Mouse (Mus musculus) CD8-positive naive resting alpha-beta T cell, adult 2 months (primary cell): Measurements from ENCODE around the gene Ppp1r14b.

Experiments used
- DNase-seq, 2 experiments: peaks; one replicate each; pipeline ENCODE4 v3.0.0; 2022; ENCODE audit warnings: low read depth in 2 of 2, low spot score in 2 of 2

Ppp1r14b gene

DNA sequence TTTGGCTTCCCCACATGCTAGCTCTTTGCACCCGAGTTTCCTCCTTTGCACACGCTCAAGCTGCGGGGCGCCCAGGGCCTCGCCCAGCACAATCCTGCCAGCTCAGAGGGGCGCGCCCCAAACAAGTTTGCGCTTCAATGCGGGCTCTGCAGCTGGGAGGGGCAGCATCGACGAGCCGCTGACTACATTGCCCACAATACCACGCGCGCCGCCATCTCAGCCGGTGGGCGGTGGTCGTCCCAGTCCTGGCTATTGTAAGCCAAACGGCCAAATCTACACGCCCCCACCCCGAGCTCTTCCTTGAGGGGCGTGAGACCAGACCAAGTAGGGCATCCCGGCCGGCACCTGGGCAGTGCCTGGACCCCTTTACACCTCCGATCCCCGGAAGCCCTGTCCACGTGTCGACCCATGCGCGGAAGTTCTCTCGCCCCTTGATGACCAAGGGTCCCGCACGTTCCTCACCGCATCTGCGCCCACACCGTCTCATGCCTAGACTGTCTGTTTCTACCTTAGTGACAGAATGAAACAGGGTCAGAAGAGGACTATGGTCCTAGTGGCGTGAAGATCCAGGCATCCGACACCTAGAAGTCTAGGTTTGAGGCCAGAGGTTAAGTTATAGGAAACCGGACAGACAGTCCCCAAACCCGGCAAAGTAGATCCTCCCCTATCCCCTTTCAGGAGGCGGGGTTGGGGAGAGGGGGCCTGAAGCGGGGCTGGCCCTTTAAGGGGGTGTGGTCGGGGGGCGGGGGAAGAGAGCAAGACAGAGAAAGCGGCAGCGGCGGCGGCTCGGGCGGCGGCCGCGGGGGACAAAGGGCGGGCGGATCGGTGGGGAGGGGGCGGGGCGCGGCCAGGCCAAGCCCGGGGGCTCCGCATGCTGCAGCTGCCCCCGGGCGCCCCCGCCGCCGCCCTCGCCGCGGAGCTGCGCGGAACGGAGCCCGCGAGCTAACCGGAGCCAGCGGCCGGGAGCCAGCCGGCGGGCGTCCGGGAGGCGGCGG is at the start of gene Ppp1r14b:
Gene Ppp1r14b (plus strand): TSS at position 758 of the 995 bp plus-strand sequence.
- DNase-seq, result peak; percentile 62 to 73

DNA sequence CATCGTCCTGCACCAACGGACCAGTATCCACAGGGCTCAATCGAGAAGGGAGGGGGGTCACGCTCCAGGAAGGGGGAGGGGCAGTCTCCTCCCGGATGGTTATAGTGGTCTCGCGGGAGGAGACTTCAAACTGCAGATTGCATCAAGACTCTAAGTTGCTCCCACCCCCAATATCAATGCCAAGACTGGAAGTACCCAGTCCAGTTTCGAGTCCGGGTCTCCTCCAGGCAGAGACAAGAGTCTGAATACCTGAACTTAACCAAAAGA is 49.5 kb upstream of the Ppp1r14b start, which contains the start of gene Catsperz:
Gene Catsperz (minus strand): TSS at position 74 of the 267 bp plus-strand sequence.
- DNase-seq, result no peak

DNA sequence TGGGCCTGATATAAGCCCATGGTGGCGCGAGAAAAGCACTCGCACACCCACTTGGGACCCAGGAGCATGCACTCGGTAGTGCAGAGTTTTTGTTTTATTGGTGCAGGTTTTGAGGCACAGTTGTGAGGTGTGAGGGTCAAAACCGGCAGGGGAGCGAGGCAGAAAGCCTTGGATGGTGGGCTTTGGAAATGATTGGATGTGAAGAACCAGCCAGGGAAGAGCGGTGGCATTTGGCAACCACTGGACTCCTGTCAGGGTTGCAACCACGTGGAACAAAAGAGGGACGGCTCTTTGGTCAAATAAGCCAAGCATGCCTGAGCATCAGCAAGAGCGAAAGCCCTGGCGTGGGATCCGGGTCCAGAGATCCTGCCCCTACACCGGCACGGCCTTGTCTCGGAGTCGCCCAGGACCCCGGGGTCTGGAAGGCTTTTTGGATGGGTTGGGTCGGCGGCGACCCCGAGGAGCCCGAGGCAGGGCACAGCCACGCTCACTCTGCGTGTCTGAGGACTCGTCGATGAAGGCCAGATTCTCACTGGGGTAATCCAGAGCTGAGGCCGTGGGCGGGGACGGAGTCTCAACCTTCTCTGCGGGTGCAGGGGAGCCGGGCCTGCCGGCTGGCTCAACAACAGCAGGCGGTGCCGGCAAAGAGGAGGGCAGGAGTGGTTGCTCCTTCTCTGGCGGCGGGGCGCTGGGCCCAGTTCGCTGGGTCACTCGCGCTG is 49.0 kb upstream of the Ppp1r14b start:
- no peak for DNase-seq

DNA sequence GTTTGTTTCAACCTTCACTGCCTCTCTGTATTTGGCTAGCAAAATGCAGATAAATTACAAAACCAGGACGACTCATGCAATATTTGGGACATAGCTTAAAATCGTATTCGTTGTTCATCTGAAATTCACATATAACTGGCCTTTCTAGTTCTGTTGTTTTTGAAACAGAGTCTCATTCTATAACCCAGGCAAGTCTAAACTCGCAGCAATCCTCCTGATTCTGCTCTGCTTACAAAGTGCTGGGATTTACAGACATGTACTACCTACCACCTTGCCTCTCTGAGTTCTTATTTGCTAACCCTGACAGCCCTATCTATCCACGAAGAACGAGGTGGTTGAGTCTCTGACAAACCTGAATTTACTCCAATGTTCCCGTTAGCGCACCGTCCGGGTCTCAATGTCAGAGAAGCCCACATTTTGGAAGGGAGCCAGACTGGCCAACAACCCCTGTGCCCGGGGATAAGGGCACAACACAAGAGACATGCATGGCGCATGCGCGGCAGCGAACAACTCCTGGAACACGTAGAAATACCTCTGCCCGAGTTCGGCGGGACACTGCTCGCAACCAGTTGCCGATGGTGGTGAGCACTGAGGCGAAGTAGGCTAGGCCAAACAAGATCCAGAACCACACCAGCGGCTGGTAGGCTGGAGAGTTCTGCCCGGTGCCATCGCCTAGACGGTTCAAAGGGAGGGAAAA is 48.1 kb upstream of the Ppp1r14b start:
- no peak for DNase-seq

DNA sequence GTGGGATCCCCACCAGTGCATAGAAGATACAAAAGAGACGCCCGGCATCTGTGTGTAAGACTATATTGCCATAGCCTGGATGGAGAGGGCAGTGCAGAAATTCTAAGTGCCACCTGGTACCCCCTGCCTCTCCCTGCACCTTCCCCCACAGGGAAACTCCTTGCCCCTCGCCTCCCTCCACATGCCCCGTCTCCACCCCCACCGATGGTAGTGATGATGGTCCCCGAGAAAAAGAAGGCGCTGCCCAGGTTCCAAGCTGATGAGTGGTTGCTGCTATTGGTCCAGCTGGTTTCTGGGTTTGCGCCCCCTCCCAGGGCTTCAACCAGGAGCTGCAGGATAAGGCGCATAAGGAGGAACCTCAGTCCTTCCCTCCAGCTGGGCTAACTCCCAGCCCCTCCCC is 46.7 kb upstream of the Ppp1r14b start:
- no peak for DNase-seq

DNA sequence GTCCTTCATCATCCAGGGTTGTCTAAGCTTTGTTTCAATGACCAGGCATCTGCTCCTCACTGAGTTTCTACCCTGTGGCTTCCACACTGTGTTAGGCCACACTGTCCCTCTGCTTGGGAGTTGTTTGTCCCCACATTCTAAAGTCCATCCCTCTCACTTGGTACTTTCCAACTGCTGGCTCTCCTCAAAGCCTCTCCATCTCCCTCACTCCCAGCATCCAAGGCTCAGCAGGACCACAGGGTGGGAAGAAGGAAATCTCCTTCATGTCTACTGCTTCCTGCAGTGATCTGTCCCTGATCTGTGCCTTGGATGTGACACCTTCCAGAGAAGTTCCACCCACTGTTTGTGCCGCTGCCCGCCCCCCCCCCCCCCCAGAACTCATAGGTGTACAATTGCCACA is 43.8 kb upstream of the Ppp1r14b start:
- no peak for DNase-seq

DNA sequence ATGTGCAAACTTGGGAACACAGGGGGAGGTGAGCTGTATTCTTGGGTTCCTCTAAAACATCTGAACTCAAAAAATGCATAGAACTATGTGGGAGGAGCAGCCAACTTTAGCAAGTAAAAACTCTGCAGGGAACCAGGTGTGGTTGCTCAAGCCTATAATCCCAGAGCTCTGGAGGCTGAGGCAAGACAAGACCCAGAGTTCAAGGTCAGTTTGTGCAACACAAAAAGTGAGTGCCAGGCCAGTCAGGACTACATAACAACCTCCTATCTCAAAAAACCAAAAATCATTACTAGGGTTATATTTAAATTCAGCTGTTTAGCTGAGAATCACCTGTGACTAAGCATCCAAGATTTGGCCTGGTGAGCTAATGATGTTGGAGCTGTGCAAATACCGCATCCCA is 42.8 kb upstream of the Ppp1r14b start:
- DNase-seq, result no peak

DNA sequence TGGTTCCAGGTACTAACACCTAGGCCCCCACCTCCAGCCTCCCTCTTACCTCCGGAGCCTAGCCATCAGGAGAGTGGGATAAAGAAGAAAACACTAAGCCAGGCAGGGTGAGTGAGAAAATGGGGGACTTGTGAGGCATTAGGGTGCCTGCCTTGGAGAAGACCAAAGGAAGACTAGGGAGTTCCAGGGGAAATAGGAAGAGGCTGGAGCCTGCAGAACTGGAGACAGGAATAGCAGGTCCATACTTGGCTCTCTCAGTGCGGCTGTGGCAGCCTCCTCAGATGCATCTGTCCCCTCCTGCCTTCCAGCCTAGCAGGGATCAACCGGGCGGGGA is 41.7 kb upstream of the Ppp1r14b start:
- DNase-seq, result no peak

DNA sequence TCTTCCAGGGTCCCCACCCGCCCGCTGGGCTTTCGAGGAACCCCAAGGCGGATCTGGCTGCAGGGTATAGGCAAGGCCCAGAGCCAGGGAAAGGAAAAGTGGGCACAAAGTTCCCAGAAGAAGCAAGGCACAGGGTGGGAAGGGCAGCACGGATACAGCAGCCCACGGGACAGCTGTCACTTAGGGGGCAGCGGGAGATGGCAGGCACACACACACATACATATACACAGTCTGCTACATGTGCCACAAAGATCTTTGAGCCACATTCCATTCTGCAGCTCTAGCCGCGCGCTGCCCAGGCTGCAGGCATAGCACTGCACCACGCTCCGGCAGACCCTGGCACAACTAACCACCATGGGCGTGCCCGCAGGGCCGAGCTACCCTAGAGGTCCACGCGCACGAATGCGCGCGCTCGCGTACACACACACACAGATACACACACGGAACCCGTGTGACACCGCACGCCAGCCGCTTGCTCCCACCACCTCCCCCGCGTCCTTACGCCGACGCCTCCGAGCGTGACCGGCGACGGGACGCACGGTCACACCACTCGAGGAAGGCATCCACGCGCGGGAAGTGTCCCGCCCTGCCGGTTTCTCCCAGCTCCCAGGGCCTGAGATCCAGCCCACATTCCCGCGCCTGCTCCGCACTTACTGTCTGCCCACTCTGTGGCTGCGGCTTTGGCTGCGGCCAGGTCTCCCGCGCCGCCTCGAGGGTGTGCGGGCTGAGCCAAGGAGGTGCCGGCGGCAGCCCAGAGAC is 41.2 kb upstream of the Ppp1r14b start:
- DNase-seq, result no peak

DNA sequence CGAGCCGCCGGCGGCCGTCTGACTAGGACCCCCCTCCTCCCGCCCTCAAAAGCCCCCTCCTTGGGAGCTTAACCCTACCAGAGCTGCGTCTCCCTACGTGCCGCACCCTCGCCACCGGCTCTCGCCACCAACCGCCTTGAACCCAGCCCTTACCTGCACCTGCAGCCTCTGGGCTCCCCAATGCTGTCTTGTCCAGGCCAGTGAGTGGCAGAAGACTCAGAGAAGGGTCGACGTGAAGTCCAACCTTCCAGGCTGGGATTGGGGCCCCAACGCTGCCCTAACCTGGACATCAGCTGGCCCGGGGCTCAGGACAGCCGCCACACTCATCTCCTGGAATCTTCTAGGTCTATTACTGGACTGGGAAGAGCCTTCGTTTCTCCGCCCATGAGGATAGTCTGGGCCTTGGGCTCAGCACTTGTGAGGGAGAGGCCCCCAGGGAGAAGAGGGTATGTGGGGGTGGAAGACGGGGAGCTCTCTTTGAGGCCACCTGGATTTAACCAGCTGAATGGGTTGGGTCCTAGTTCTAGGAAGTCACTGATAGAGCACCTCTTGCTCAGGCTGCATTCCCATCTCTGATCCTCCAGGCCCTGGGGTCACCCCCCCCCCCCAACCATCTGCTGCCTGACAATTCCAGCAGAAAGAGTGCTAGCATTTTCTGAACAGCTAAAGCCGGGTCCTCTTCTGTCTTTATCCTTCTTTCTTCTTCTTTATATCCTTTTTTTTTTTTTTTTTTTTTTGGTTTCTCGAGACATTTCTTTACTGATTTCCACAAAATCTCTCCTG is 40.4 kb upstream of the Ppp1r14b start, which contains the start of gene Kcnk4:
Gene Kcnk4 (minus strand): TSS at position 321 of the 783 bp plus-strand sequence.
- DNase-seq, result no peak

DNA sequence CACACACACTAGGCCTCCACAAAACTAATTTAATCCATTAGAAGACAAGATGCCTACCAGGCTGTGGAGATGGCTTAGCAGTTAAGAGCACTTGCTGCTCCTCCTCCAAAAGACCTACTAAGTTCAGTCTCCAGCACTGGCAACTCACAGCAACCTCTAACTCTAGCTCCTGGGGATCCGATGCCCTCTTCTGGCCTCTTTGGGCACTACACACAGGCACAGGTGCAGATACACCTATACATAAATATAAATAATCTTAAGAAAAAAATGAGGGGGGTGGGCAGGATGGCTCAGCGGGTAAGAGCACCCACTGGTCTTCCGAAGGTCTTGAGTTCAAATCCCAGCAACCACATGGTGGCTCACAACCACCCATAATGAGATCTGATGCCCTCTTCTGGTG is 38.5 kb upstream of the Ppp1r14b start:
- DNase-seq, result peak in 1 of 2 experiments; percentile 45

DNA sequence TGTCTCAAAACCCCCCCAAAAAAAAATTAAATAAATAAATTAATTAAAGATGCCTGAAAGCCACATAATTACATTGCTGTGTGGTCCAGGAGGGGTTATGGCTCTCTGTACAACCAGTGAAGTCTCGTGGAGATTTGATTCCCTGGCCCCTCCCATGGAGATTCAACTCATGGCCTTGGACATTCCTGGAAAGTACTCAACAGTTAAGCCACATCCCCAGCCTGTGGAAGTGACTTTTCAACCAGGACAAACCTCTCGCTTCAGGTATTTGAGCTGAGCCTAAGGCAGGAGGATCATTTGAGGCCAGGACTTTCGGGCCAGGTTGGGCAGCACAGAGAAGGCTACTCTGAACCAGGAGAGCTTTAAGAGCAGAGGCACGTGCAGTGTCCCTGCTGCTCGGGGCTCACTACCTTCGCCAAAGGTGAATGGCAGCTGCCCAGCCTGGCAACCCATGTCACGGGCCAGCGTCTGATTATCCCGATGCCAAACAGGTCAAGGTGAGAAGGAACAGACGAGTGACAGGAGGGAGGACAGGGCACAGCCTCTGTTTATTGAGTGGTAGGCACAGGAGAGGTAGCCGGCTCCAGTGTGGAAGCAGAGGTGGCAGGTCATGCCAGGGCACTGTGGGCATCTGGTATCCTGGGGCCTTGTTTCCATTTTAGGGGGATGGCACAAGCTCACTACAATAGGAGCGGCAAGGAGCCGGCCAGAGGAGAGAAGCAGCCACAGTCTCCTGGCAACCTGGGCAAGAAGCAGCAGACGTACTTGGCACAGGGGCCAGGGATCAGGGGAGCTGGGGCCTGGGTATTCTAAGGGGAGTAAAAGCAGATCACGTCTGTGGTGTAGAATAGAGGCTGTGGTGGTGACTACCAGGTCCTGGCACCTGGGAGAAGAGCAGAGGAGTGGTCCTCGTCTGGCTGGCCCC is 37.0 kb upstream of the Ppp1r14b start:
- DNase-seq, result no peak

DNA sequence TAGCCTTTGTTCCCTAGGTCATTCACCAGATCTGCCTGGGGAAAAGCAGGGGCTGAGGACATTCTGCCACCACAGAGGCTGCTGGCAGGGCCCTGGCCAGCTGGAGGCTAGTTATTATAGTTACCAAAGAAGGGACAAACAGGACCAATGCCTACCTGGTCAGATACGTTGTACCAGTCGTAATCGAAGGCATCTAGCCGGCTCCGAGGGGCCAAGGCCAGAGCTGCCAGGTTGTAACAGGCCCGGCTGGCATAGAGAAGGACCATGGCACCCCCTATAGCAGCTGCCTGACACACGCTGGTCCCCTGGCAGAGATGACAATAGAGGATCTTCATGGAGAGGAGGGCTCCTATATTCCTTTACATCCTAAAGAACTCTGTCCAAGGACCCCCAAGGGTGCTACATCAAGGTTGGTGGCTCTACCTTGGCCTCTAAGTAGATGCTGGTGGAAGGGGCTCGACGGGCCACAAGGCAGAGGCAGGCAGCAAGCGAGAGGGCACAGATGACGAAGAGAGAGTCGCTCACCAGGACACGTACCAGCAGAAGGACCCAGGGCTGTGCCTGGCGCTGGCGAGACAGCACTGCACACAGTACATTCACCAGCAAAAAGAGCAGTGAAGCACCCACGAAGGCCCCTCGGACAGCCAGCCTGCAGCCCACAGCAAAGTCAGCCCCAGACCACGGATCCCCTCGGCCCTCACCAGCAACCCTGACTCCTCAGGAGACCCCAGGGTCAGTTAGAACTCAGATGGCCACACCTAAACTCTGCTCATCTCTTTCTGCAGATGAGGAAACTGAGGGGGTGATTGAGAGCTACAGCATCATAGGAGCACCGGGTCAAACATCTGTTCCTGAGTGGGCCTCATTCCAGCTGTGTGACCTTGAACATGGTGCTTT is 35.4 kb upstream of the Ppp1r14b start:
- no peak for DNase-seq

DNA sequence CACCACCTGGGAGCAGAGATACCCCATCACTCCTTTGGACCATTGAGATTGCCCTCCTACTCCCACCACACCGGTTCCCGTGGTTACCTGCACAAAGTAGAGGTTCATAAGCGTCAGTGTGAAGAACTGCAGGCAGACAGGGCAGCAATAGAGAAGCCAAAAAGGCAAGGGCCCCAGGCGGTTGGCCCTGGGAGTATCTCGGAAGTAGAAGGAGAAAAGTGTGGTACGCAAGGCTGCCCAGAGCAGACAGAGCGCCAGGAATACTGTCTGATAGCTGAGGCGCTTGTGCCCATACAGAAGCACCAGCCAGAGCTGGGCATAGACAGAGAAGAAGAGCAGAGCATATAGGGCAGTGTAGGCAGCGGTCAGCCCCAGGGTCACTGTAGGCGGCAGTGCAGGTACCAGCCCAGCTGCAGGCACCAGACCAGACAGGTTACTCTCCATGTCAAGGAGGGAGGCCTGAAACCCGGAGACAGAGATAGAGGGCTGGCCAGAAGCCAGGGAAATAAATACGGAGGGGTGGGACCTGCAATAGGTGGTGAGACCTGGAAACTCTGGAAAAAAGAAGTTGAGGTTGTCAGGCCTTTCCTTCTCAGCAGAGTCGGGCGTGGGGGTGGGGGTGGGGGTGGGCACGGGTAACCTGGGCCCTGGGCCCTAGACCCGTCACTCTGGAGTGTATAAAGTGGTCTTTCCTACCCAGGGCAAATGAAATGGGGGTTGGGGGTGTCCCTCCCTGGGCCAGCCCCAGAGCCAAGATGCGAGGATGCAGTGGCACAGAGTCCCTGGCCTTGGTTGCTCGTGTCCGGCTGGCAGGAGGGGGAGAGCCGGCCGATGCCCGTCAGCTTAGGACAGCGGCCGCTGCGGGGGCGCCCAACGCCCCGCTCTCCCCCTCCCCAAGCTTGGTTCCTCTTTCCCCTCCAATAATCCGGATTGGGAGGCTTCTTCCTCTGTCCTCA is 34.1 kb upstream of the Ppp1r14b start:
- DNase-seq, result no peak

DNA sequence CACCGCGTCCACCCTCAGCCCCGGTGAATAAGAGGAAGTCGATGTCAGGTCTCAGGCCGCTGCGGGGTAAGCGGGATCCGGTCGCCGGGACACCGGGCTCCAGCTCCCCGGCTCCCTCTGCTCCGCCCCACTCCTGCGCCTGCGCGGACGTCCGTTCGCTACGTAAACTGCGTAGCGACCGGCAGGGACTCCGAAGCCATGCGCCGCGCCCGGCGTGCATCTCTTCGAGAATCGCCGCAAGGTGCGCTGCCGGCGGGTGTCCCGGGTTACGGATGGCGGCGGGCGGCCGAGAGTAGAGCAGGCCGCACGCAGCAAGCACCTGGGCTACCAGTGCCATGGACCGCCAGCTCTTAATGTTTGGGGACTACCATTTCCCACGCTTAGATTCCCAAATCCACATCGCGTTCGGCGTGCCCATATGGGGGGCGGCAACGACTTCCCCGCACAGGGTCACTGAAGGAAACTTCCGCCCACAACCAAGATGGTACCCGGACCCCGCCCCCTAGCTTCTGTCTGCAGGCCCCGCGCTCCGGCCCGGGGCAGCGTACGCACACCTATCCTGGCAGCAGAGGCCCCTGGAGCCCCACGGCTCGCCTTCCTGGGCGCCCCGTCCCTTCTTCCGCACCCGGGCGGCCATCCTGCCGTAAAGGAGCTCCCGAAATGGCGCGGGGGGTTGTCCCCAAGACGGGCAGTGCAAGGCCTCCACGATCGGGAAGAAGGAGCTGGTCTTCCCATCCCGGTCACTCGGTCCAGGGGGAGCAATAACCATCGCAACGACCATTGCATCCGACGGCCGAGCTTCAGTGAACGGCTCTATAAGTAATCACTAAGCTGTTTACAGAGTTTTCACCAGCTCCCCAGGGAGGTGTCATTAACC is 33.2 kb upstream of the Ppp1r14b start, which contains the start of gene Bad:
Gene Bad (plus strand): TSS at position 490 of the 877 bp plus-strand sequence.
- DNase-seq, result peak; percentile 90 to 96

DNA sequence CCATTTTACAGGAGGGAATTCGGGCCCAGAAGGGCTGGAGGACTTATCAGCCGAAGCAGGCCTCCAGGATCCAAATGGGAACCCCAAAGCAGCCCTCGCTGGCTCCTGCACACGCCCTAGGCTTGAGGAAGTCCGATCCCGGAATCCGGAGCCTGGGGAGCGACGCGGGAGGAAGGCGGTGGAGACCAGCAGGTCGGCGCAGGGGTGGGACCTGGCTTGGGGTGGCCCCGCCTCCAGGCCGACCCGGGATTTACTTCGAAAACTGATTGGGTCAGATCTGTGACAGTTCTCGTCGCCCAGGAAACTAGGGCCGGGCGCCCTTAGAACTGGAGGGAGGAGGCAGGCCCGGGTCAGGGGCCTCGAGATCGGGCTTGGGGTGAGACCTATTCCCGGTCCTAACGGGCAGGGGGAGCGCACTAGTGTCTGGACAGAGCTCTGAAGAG is 32.5 kb upstream of the Ppp1r14b start, which contains the start of gene Gpr137:
Gene Gpr137 (minus strand): TSS at position 232 of the 443 bp plus-strand sequence.
- DNase-seq, result peak; percentile 76 to 85
